Mouse (Mus musculus): ENCODE data around the gene Itgad.
A peak's percentile ranks its signal among the peaks of the same experiment; 100 is the strongest.

DNA sequence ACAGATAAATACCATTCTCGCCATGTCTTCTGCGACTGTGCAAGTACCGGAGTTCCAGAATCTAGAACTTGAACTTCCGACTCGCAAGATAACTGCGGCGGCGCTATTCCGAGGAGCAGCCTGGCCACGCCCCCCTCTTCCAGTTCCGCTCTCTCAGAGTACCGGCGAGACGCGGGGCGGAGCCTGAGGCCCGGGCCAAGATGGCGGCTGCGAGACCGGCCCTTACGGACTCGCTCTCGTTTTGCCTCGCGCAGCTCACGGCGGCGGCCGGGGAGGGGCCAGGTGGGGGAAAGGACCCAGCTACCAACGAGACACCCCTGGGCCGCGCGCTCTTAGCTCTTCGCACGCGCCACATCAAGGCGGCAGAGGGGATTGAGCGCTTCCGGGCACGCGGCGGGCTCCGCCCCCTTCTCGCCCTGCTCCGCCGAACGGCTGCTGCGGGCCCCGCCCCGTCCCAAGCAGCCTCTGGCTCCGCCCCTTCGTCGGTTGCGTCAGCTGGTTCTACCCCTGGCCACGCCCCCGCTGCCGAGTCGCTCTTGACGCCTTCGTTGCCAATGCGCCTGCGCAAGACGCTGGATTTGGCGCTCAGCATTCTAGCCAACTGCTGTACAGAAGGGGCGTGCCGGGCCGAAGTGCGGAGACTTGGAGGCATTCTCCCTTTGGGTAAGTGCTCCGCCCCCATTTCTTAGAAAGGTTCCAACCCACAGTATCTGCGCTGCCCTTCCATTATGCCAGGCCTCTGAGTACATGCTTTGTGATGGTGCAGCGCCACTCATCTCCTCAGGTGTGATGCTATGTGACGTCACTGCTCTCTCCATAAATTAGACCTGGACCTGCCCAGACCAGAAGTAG lies 84.0 kb downstream of the Itgad start, which contains the start of gene 9130023H24Rik:
- TF ChIP-seq CTCF (IDR thresholded peaks at IDR 0.05; ENCODE audit: extremely low read depth, insufficient read depth, insufficient read length, insufficient replicate concordance): no peak
- TF ChIP-seq POLR2A (IDR thresholded peaks at IDR 0.05; ENCODE audit: low read depth, low read length): peak; percentile 62

Measured in spleen, adult 2 months (tissue).